Mouse (Mus musculus) cortical plate, adult 2 months (tissue): ENCODE measurements around the gene Batf.

ENCODE experiments used
- CTCF ChIP-seq: fragments of 200-500 bp; IDR thresholded peaks from 2 replicates; pipeline ENCODE4 v1.5.1; 2011; ENCODE audit warnings: mild to moderate bottlenecking, control low read depth, low read length; ENCODE audit not compliant: insufficient read depth; ENCODE audit errors: extremely low read depth
- POLR2A ChIP-seq: fragments of 200-500 bp; IDR thresholded peaks from 2 replicates; pipeline ENCODE4 v1.6.1; 2011; ENCODE audit warnings: mild to moderate bottlenecking, low read length, control low read depth; ENCODE audit not compliant: insufficient read depth; ENCODE audit errors: extremely low read depth

DNA sequence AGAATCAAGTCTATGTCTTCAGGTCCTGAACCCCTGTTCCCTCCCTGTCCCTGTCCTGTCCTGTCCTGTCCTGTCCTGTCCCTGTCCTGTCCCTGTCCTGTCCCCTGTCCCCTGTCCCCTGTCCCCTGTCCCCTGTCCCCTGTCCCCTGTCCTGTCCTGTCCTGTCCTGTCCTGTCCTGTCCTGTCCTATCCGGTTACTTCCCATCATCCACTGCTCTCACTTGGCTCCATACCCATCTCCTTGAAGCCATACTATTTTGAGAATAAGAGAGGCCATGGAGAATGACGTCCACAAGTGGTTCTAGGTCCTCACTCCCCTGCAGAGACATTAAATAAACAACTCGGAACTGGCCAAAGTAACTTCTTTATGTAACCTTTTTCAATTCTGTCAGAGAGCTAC, 70.6 kb downstream of the Batf start:
- no peak for TF ChIP-seq CTCF
- no peak for TF ChIP-seq POLR2A
